Comparison of ENCODE assay signal across 21 mouse cellular contexts in the genomic region with DNA sequence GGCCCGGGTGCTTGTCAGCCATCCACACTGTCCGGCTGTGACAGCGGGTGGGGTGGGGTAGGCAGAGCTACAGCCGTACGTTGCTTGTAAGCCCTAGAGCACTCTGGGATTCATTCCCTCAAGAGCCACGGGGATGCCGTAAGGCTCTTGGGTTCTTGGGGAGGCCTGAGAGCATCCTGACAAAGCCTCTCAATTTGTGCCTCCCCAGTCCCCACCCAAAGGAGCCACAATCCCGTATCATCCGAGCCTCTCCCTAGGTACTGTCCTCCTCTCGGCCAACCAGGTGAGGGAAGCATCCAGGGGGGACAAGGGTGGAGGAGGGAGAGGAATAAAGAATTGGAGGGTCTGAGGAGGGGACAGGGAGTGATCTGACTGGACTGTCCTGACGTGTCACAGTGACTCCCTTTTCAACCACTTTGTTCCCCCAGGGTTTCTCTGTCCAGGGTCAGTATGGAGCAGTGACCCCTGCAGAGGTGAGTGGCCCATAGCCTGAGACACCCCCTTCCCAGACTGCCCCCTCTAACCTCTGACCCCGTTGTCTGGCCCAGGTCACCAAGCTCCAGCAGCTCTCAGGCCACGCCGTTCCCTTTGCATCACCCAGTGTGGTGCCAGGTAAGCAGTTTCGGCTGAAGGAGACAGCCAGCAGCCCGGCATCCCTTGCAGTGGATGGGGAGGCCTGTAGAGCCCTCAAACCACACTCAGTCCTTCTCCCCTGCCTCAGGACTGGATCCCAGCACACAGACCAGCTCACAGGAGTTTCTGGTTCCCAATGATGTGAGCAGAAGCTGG. TPM values are rescaled to one million over a fixed set of nuclear protein-coding genes. Genes with fewer than 3 reads are reported as not detected.
DNase-seq lines count a peak whose midpoint lies in the region; ATAC-seq lines count a peak whose summit lies in the region.
"Had no signal": no experiment of that assay in that cellular context is flagged by ENCODE, and none has a peak within 500 bp of the region (broad histone marks: within the 10 kb centered on the region; RNA-seq: fewer than 3 reads in every experiment).

No protein-coding gene starts in this region.

- H3K36me3 ChIP-seq in midbrain, embryonic 11.5 days (ENCODE audit: control insufficient read depth, insufficient read depth, low read length), result peaks cover 23% of the 10 kb centered on the region
- peaks cover 27% of the 10 kb centered on the region for H3K36me3 ChIP-seq in midbrain, embryonic 15.5 days (replicated peaks)
- H3K36me3 ChIP-seq in heart, embryonic 12.5 days, result peaks cover 48% of the 10 kb centered on the region
- H3K36me3 ChIP-seq: G1E had no signal

- no peak overlapping the region for H3K9ac ChIP-seq in midbrain, embryonic 11.5 days (ENCODE audit: low read length)
- no peak overlapping the region for H3K9ac ChIP-seq in midbrain, embryonic 15.5 days
- no peak overlapping the region for H3K9ac ChIP-seq in heart, embryonic 12.5 days
- H3K9ac ChIP-seq: embryonic facial prominence, embryonic 12.5 days; forebrain, embryonic 12.5 days; forebrain, postnatal 0 days; heart, embryonic 13.5 days; hindbrain, embryonic 15.5 days had no signal

- peaks cover 7% of the 10 kb centered on the region for H3K27me3 ChIP-seq in midbrain, embryonic 11.5 days (ENCODE audit: control insufficient read depth, insufficient read depth, low read length)
- H3K27me3 ChIP-seq in midbrain, embryonic 15.5 days (replicated peaks), result no peaks in the 10 kb centered on the region
- H3K27me3 ChIP-seq in heart, embryonic 12.5 days (replicated peaks), result peaks cover 13% of the 10 kb centered on the region
- H3K27me3 ChIP-seq: hindbrain, embryonic 15.5 days had no signal

- peaks cover 40% of the 10 kb centered on the region for H3K4me1 ChIP-seq in midbrain, embryonic 11.5 days (ENCODE audit: control insufficient read depth, insufficient read depth, low read length)
- peaks cover 59% of the 10 kb centered on the region for H3K4me1 ChIP-seq in midbrain, embryonic 15.5 days
- H3K4me1 ChIP-seq in heart, embryonic 12.5 days (replicated peaks), result peaks cover 46% of the 10 kb centered on the region

- no peak for ATAC-seq in midbrain, embryonic 11.5 days (ENCODE audit: low FRiP score)
- ATAC-seq in midbrain, embryonic 15.5 days (replicated peaks), result no peak
- ATAC-seq in heart, embryonic 12.5 days (ENCODE audit: insufficient number of reproducible peaks, low FRiP score), result no peak
- ATAC-seq: CD4-positive, CD25-positive, alpha-beta regulatory T cell, adult 4 months; forebrain, postnatal 0 days; inflammation-experienced regulatory T-cells, adult 6 months; intestine, postnatal 0 days had no signal

- no peak overlapping the region for H3K4me3 ChIP-seq in midbrain, embryonic 11.5 days (ENCODE audit: low read depth, low read length)
- H3K4me3 ChIP-seq in midbrain, embryonic 15.5 days, result no peak overlapping the region
- no peak overlapping the region for H3K4me3 ChIP-seq in heart, embryonic 12.5 days
- H3K4me3 ChIP-seq: embryonic facial prominence, embryonic 12.5 days; forebrain, embryonic 12.5 days; gastrocnemius, adult 2 months; heart, embryonic 13.5 days; hindbrain, embryonic 15.5 days had no signal

- no peaks in the 10 kb centered on the region for H3K9me3 ChIP-seq in midbrain, embryonic 11.5 days (ENCODE audit: control insufficient read depth, low read length)
- no peaks in the 10 kb centered on the region for H3K9me3 ChIP-seq in midbrain, embryonic 15.5 days
- no peaks in the 10 kb centered on the region for H3K9me3 ChIP-seq in heart, embryonic 12.5 days (replicated peaks)
- H3K9me3 ChIP-seq: embryonic facial prominence, embryonic 12.5 days; forebrain, embryonic 12.5 days; heart, embryonic 13.5 days; hindbrain, embryonic 15.5 days had no signal

- H3K4me2 ChIP-seq in midbrain, embryonic 11.5 days, result no peak overlapping the region
- no peak overlapping the region for H3K4me2 ChIP-seq in midbrain, embryonic 15.5 days
- no peak overlapping the region for H3K4me2 ChIP-seq in heart, embryonic 12.5 days
- H3K4me2 ChIP-seq: embryonic facial prominence, embryonic 12.5 days; forebrain, embryonic 12.5 days; heart, embryonic 13.5 days; hindbrain, embryonic 15.5 days had no signal

- DNase-seq in cerebellum, adult 11 months, result peak; percentile 56
- no peak for DNase-seq in cerebellum, postnatal 4 days (ENCODE audit: low spot score in 2 of 2)
- DNase-seq in midbrain, embryonic 11.5 days (ENCODE audit: low spot score, missing footprints), result peak; percentile 62
- peak; percentile 37 to 49 for DNase-seq in cerebellum, postnatal 14 days
- DNase-seq in Muller cell, postnatal 12 days (ENCODE audit: inconsistent ontology term), result no peak
- DNase-seq: adrenal gland, postnatal 10 days; B cell, adult 2 months; forebrain, postnatal 0 days; gastrocnemius, adult 2 months; gastrocnemius, postnatal 25 days; heart, postnatal 36 days had no signal

- no peak overlapping the region for H3K27ac ChIP-seq in midbrain, embryonic 11.5 days (ENCODE audit: low read depth, low read length)
- H3K27ac ChIP-seq in midbrain, embryonic 15.5 days, result no peak overlapping the region
- H3K27ac ChIP-seq in heart, embryonic 12.5 days (ENCODE audit: poor library complexity, severe bottlenecking), result no peak overlapping the region
- H3K27ac ChIP-seq: embryonic facial prominence, embryonic 12.5 days; forebrain, embryonic 12.5 days; heart, embryonic 13.5 days; hindbrain, embryonic 15.5 days had no signal

- WGBS in midbrain, embryonic 11.5 days, result 82% methylated on average over 16 of the region's 16 CpGs
- 80% methylated on average over 16 of the region's 16 CpGs for WGBS in midbrain, embryonic 15.5 days
- 84% methylated on average over 16 of the region's 16 CpGs for WGBS in heart, embryonic 12.5 days

RNA-seq across cellular contexts. Expression of gene Gpr62, which starts 3.9 kb away (rescaled TPM):
- polyA plus RNA-seq in midbrain, embryonic 11.5 days (2014; fragmentation: Nextera tagmentation; extraction: Ambion mirVana), result 0.12 and 0.23 TPM in 2 replicates
- polyA plus RNA-seq in midbrain, embryonic 15.5 days (2015; fragmentation: Nextera tagmentation; extraction: Ambion mirVana), result 1.2 and 1.4 TPM in 2 replicates
- 0.41 and 0.46 TPM in 2 replicates for polyA plus RNA-seq in heart, embryonic 12.5 days (2016; fragmentation: Nextera tagmentation; extraction: Ambion mirVana)
- polyA plus RNA-seq: CD4-positive, CD25-positive, alpha-beta regulatory T cell, adult 4 months; G1E; inflammation-experienced regulatory T-cells, adult 6 months had no signal

RNA-seq across cellular contexts. Expression of gene Pcbp4, which starts 8.7 kb away (rescaled TPM):
- polyA plus RNA-seq in midbrain, embryonic 11.5 days (2014; fragmentation: Nextera tagmentation; extraction: Ambion mirVana), result 219 and 256 TPM in 2 replicates
- polyA plus RNA-seq in midbrain, embryonic 15.5 days (2015; fragmentation: Nextera tagmentation; extraction: Ambion mirVana), result 295 and 310 TPM in 2 replicates
- 96.9 and 109 TPM in 2 replicates for polyA plus RNA-seq in heart, embryonic 12.5 days (2016; fragmentation: Nextera tagmentation; extraction: Ambion mirVana)

RNA-seq across cellular contexts. Expression of gene Rrp9, which starts 13.9 kb away (rescaled TPM):
- 38.2 and 44.4 TPM in 2 replicates for polyA plus RNA-seq in midbrain, embryonic 11.5 days (2014; fragmentation: Nextera tagmentation; extraction: Ambion mirVana)
- 51.2 and 52.3 TPM in 2 replicates for polyA plus RNA-seq in midbrain, embryonic 15.5 days (2015; fragmentation: Nextera tagmentation; extraction: Ambion mirVana)
- polyA plus RNA-seq in heart, embryonic 12.5 days (2016; fragmentation: Nextera tagmentation; extraction: Ambion mirVana), result 32.5 and 34.5 TPM in 2 replicates

RNA-seq across cellular contexts. Expression of gene Abhd14a, which starts 14.4 kb away (rescaled TPM):
- 30.8 and 34.5 TPM in 2 replicates for polyA plus RNA-seq in midbrain, embryonic 11.5 days (2014; fragmentation: Nextera tagmentation; extraction: Ambion mirVana)
- polyA plus RNA-seq in midbrain, embryonic 15.5 days (2015; fragmentation: Nextera tagmentation; extraction: Ambion mirVana), result 71.2 and 71.3 TPM in 2 replicates
- polyA plus RNA-seq in heart, embryonic 12.5 days (2016; fragmentation: Nextera tagmentation; extraction: Ambion mirVana), result 39.7 and 44.4 TPM in 2 replicates

RNA-seq across cellular contexts. Expression of gene Abhd14b, which starts 14.6 kb away (rescaled TPM):
- polyA plus RNA-seq in midbrain, embryonic 11.5 days (2014; fragmentation: Nextera tagmentation; extraction: Ambion mirVana), result 3.9 and 4.5 TPM in 2 replicates
- 8.9 and 11.0 TPM in 2 replicates for polyA plus RNA-seq in midbrain, embryonic 15.5 days (2015; fragmentation: Nextera tagmentation; extraction: Ambion mirVana)
- polyA plus RNA-seq in heart, embryonic 12.5 days (2016; fragmentation: Nextera tagmentation; extraction: Ambion mirVana), result 4.8 and 5.1 TPM in 2 replicates

Comparison
In these comparisons a context has a peak if more than half of its experiments do, and no peak if none do; other contexts are left out.
1. DNase-seq: peak in cerebellum, adult 11 months (single experiment), midbrain, embryonic 11.5 days (single experiment) and cerebellum, postnatal 14 days (2 of 2); none in cerebellum, postnatal 4 days (0 of 2) and Muller cell, postnatal 12 days (single experiment).